In genomic region chr8:82401059-82401458, GRCm38 (mm10) we compare ENCODE assay signal across 10 mouse cellular contexts. TPM values are rescaled to one million over a fixed set of nuclear protein-coding genes. Genes with fewer than 3 reads are reported as not detected.
DNase-seq lines count a peak whose midpoint lies in the region; ATAC-seq and TF ChIP-seq lines count a peak whose summit lies in the region.
"Had no signal": no experiment of that assay in that cellular context is flagged by ENCODE, and none has a peak within 500 bp of the region (broad histone marks: within the 10 kb centered on the region; RNA-seq: fewer than 3 reads in every experiment).

No protein-coding gene starts in this region.

- no peak for TF ChIP-seq POLR2A in bone marrow, adult 2 months (IDR thresholded peaks at IDR 0.05; ENCODE audit: borderline replicate concordance, control insufficient read depth, low read depth, low read length)

- H3K27ac ChIP-seq in hindbrain, embryonic 12.5 days, result no peak overlapping the region
- H3K27ac ChIP-seq in hindbrain, postnatal 0 days, result no peak overlapping the region
- H3K27ac ChIP-seq in bone marrow, adult 2 months (ENCODE audit: control insufficient read depth, insufficient read depth, low read depth, low read length, poor library complexity), result peak overlapping the region; percentile 43; the same call in 1 of the 2 replicates
- H3K27ac ChIP-seq in embryonic facial prominence, embryonic 10.5 days (replicated peaks), result no peak overlapping the region
- H3K27ac ChIP-seq in liver, embryonic 16.5 days (ENCODE audit: low read length), result no peak overlapping the region
- H3K27ac ChIP-seq in forebrain, postnatal 0 days (ENCODE audit: low read depth, low read length), result no peak overlapping the region

- no peak for TF ChIP-seq CTCF in hindbrain, postnatal 0 days (IDR thresholded peaks at IDR 0.05; ENCODE audit: low read depth)
- no peak for TF ChIP-seq CTCF in bone marrow, adult 2 months (IDR thresholded peaks at IDR 0.05; ENCODE audit: control insufficient read depth, insufficient read depth, low read length)
- TF ChIP-seq CTCF in forebrain, postnatal 0 days (IDR thresholded peaks at IDR 0.05; ENCODE audit: low read depth), result no peak

- ATAC-seq in hindbrain, embryonic 12.5 days (ENCODE audit: low FRiP score), result no peak
- no peak for ATAC-seq in hindbrain, postnatal 0 days
- ATAC-seq in liver, embryonic 16.5 days (ENCODE audit: low read depth), result 0 out of 2 replicates have a peak, but pooled peaks have one; percentile 23
- ATAC-seq in forebrain, postnatal 0 days, result no peak

- H3K4me3 ChIP-seq in hindbrain, embryonic 12.5 days, result no peak overlapping the region
- H3K4me3 ChIP-seq in hindbrain, postnatal 0 days (ENCODE audit: low read length), result no peak overlapping the region
- peak overlapping the region; percentile 62 for H3K4me3 ChIP-seq in bone marrow, adult 2 months (replicated peaks; ENCODE audit: control insufficient read depth, low read depth, low read length)
- peak overlapping the region; percentile 54; the same call in 1 of the 2 replicates for H3K4me3 ChIP-seq in embryonic facial prominence, embryonic 10.5 days
- peak overlapping the region; percentile 23 for H3K4me3 ChIP-seq in liver, embryonic 16.5 days (ENCODE audit: low read depth, low read length)
- no peak overlapping the region for H3K4me3 ChIP-seq in forebrain, postnatal 0 days (ENCODE audit: low read depth, low read length)

- H3K9ac ChIP-seq in hindbrain, embryonic 12.5 days, result no peak overlapping the region
- no peak overlapping the region for H3K9ac ChIP-seq in hindbrain, postnatal 0 days (replicated peaks; ENCODE audit: low read length)
- no peak overlapping the region for H3K9ac ChIP-seq in liver, embryonic 16.5 days (ENCODE audit: low read depth, low read length)
- no peak overlapping the region for H3K9ac ChIP-seq in forebrain, postnatal 0 days

- H3K36me3 ChIP-seq in hindbrain, embryonic 12.5 days, result no peaks in the 10 kb centered on the region
- H3K36me3 ChIP-seq in hindbrain, postnatal 0 days (ENCODE audit: insufficient read depth, low read length), result no peaks in the 10 kb centered on the region
- no peaks in the 10 kb centered on the region for H3K36me3 ChIP-seq in embryonic facial prominence, embryonic 10.5 days (replicated peaks)
- H3K36me3 ChIP-seq in liver, embryonic 16.5 days (ENCODE audit: control insufficient read depth, insufficient read depth), result no peaks in the 10 kb centered on the region
- H3K36me3 ChIP-seq in forebrain, postnatal 0 days (ENCODE audit: insufficient read depth), result no peaks in the 10 kb centered on the region

- DNase-seq in hindbrain, postnatal 0 days (ENCODE audit: low spot score), result no peak
- peak; percentile 10 for DNase-seq in embryonic facial prominence, embryonic 10.5 days (ENCODE audit: low spot score)
- DNase-seq in adrenal gland, adult 8-10 months, result no peak
- no peak for DNase-seq in spleen, adult 12 weeks (ENCODE audit: low spot score)
- DNase-seq in forebrain, postnatal 0 days, result no peak
- DNase-seq: gastrocnemius, postnatal 25 days; right cerebral cortex, postnatal 4 days had no signal

- H3K4me2 ChIP-seq in hindbrain, embryonic 12.5 days (replicated peaks), result 0 out of 2 replicates have a peak overlapping the region, but pooled peaks have one; percentile 17
- H3K4me2 ChIP-seq in hindbrain, postnatal 0 days (ENCODE audit: low read depth, low read length), result no peak overlapping the region
- peak overlapping the region; percentile 29; the same call in 1 of the 2 replicates for H3K4me2 ChIP-seq in liver, embryonic 16.5 days (ENCODE audit: low read depth, low read length)
- no peak overlapping the region for H3K4me2 ChIP-seq in forebrain, postnatal 0 days (ENCODE audit: low read depth)

- WGBS in hindbrain, embryonic 12.5 days, result 71% methylated on average over 2 of the region's 2 CpGs
- 70% methylated on average over 2 of the region's 2 CpGs for WGBS in hindbrain, postnatal 0 days
- 2% methylated on average over 2 of the region's 2 CpGs for WGBS in bone marrow, adult 2 months
- 51% methylated on average over 2 of the region's 2 CpGs for WGBS in embryonic facial prominence, embryonic 10.5 days
- WGBS in liver, embryonic 16.5 days (ENCODE audit: insufficient replicate concordance), result 8% methylated on average over 2 of the region's 2 CpGs
- 67% methylated on average over 2 of the region's 2 CpGs for WGBS in forebrain, postnatal 0 days

- peaks cover 15% of the 10 kb centered on the region for H3K4me1 ChIP-seq in hindbrain, embryonic 12.5 days
- peaks cover 5% of the 10 kb centered on the region; the same call in 1 of the 2 replicates for H3K4me1 ChIP-seq in hindbrain, postnatal 0 days (ENCODE audit: insufficient read depth, low read length)
- peaks cover 4% of the 10 kb centered on the region; the same call in 1 of the 2 replicates for H3K4me1 ChIP-seq in bone marrow, adult 2 months (ENCODE audit: control insufficient read depth, insufficient read depth, low read length)
- H3K4me1 ChIP-seq in embryonic facial prominence, embryonic 10.5 days, result peaks cover 23% of the 10 kb centered on the region
- H3K4me1 ChIP-seq in liver, embryonic 16.5 days (ENCODE audit: control insufficient read depth, low read depth, low read length), result no peaks in the 10 kb centered on the region
- no peaks in the 10 kb centered on the region for H3K4me1 ChIP-seq in forebrain, postnatal 0 days (ENCODE audit: insufficient read depth)

- H3K27me3 ChIP-seq in hindbrain, embryonic 12.5 days, result no peaks in the 10 kb centered on the region; the same call in 1 of the 2 replicates
- no peaks in the 10 kb centered on the region for H3K27me3 ChIP-seq in hindbrain, postnatal 0 days (ENCODE audit: insufficient read depth, low read length)
- no peaks in the 10 kb centered on the region for H3K27me3 ChIP-seq in embryonic facial prominence, embryonic 10.5 days (replicated peaks; ENCODE audit: low read depth, poor library complexity, severe bottlenecking)
- H3K27me3 ChIP-seq in liver, embryonic 16.5 days (ENCODE audit: control insufficient read depth, insufficient read depth, low read depth, low read length), result no peaks in the 10 kb centered on the region
- H3K27me3 ChIP-seq in forebrain, postnatal 0 days (ENCODE audit: insufficient read depth, low read length), result no peaks in the 10 kb centered on the region

- H3K9me3 ChIP-seq in hindbrain, embryonic 12.5 days (replicated peaks), result no peaks in the 10 kb centered on the region
- H3K9me3 ChIP-seq in hindbrain, postnatal 0 days (ENCODE audit: low read length), result no peaks in the 10 kb centered on the region
- no peaks in the 10 kb centered on the region for H3K9me3 ChIP-seq in embryonic facial prominence, embryonic 10.5 days
- H3K9me3 ChIP-seq in liver, embryonic 16.5 days (replicated peaks; ENCODE audit: control insufficient read depth, low read length), result no peaks in the 10 kb centered on the region
- H3K9me3 ChIP-seq in forebrain, postnatal 0 days (ENCODE audit: low read length), result no peaks in the 10 kb centered on the region

RNA-seq across cellular contexts. Expression of gene Il15, which starts 2.0 kb away (rescaled TPM):
- 1.2 and 3.6 TPM in 2 replicates for polyA plus RNA-seq in hindbrain, embryonic 12.5 days (2016; fragmentation: Nextera tagmentation; extraction: Ambion mirVana)
- total RNA-seq in hindbrain, postnatal 0 days (2014; rRNA removed), result 0.73 and 4.6 TPM in 2 replicates
- polyA plus RNA-seq in hindbrain, postnatal 0 days (2015; fragmentation: Nextera tagmentation; extraction: Ambion mirVana), result 1.1 and 2.4 TPM in 2 replicates
- polyA plus RNA-seq in bone marrow, adult 2 months (2011; ENCODE audit: insufficient read depth, insufficient read length, low replicate concordance, missing spikeins), result 7.3 and 21.8 TPM in 2 replicates
- 2.2 and 2.9 TPM in 2 replicates for polyA plus RNA-seq in embryonic facial prominence, embryonic 10.5 days (2016; fragmentation: Nextera tagmentation; extraction: Ambion mirVana)
- polyA plus RNA-seq in liver, embryonic 16.5 days (2015; fragmentation: Nextera tagmentation; extraction: Ambion mirVana), result 4.5 and 6.4 TPM in 2 replicates
- 10 to 100 TPM in 3 of 4 experiments, 1 to 10 TPM in 1; 8.1 to 16.9 (median 14.4) TPM for total RNA-seq in adrenal gland, adult 8-10 months (2022)
- total RNA-seq in forebrain, postnatal 0 days (2014; rRNA removed), result 0.67 and 1.2 TPM in 2 replicates
- polyA plus RNA-seq in forebrain, postnatal 0 days (2015; fragmentation: Nextera tagmentation; extraction: Ambion mirVana), result 0.89 and 1.6 TPM in 2 replicates

Comparison
In these comparisons a context has a peak if more than half of its experiments do, and no peak if none do; other contexts are left out.
1. H3K4me2 ChIP-seq: peak in hindbrain, embryonic 12.5 days (single experiment) and liver, embryonic 16.5 days (single experiment); none in hindbrain, postnatal 0 days (single experiment) and forebrain, postnatal 0 days (single experiment).
2. H3K4me3 ChIP-seq: peak in bone marrow, adult 2 months (single experiment), embryonic facial prominence, embryonic 10.5 days (single experiment) and liver, embryonic 16.5 days (single experiment); none in hindbrain, embryonic 12.5 days (single experiment), hindbrain, postnatal 0 days (single experiment) and forebrain, postnatal 0 days (single experiment).